9 mouse cellular contexts compared by ENCODE assay signal in the genomic region with DNA sequence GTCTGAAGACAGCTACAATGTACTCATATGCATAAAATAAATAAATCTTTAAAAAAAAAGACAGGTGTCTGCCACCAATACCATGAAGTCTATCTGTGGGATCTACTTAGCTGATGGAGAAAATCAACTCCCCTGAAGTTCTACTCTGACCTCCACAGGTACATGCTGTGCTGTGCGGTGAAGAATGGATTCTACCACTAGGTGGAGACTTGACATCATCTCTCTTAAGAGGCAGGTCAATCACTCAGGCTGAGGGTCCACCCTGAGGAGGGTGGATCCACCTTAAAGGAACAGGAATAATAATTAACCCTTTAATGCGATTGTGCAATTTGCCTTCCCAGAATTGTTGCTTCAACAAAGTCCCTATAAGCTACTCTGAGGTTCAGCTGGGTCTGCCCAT. TPM values are rescaled to one million over a fixed set of nuclear protein-coding genes. Genes with fewer than 3 reads are reported as not detected.
A peak's percentile ranks its signal among the peaks of the same experiment; 100 is the strongest.
DNase-seq lines count a peak whose midpoint lies in the region; ATAC-seq lines count a peak whose summit lies in the region.
"Had no signal": no experiment of that assay in that cellular context is flagged by ENCODE, and none has a peak within 500 bp of the region (broad histone marks: within the 10 kb centered on the region; RNA-seq: fewer than 3 reads in every experiment).

No protein-coding gene starts in this region.

- peak; percentile 13 to 40 for DNase-seq in heart, postnatal 14 days
- DNase-seq in heart, embryonic 10.5 days (ENCODE audit: low spot score) = no peak
- DNase-seq in MEL-GATA-1-ER (ENCODE audit: extremely low read depth, low read depth) = peak; percentile 46
- DNase-seq in kidney, adult 11 months = peak; percentile 41
- DNase-seq in urinary bladder, adult 2 months (ENCODE audit: low spot score) = no peak
- no peak for DNase-seq in layer of hippocampus, postnatal 10 days (ENCODE audit: low spot score in 2 of 2)

- H3K4me1 ChIP-seq in heart, embryonic 10.5 days = no peaks in the 10 kb centered on the region
- H3K4me1 ChIP-seq: embryonic facial prominence, embryonic 12.5 days had no signal

- intact Hi-C loops in heart, postnatal 14 days (cut with DNase I) = loop anchor here (5.0 kb wide), 1 partner anchor 61 kb away; a partner anchor contains a TSS

- H3K36me3 ChIP-seq in heart, embryonic 10.5 days = no peaks in the 10 kb centered on the region
- H3K36me3 ChIP-seq: embryonic facial prominence, embryonic 12.5 days had no signal

- no peak overlapping the region for H3K27ac ChIP-seq in heart, embryonic 10.5 days
- H3K27ac ChIP-seq: embryonic facial prominence, embryonic 12.5 days had no signal

- 17% methylated on average over 2 of the region's 2 CpGs for WGBS in heart, embryonic 10.5 days

- ATAC-seq in megakaryocyte-erythroid progenitor cell, adult 5-6 weeks (replicated peaks; ENCODE audit: low FRiP score, low TSS enrichment, poor library complexity, severe bottlenecking) = peak; percentile 88
- ATAC-seq in erythroid progenitor cell, adult 5-6 weeks (replicated peaks; ENCODE audit: low FRiP score, poor library complexity, severe bottlenecking) = no peak

- H3K27me3 ChIP-seq in heart, embryonic 10.5 days (ENCODE audit: insufficient read depth, poor library complexity, severe bottlenecking) = no peaks in the 10 kb centered on the region
- H3K27me3 ChIP-seq: embryonic facial prominence, embryonic 12.5 days had no signal

- no peaks in the 10 kb centered on the region for H3K9me3 ChIP-seq in heart, embryonic 10.5 days
- H3K9me3 ChIP-seq: embryonic facial prominence, embryonic 12.5 days had no signal

- no peak overlapping the region for H3K4me3 ChIP-seq in heart, embryonic 10.5 days
- H3K4me3 ChIP-seq: embryonic facial prominence, embryonic 12.5 days had no signal

RNA-seq across cellular contexts. Expression of a gene that starts 9.2 kb away (rescaled TPM):
- total RNA-seq in heart, postnatal 14 days (2021) = under 1 TPM; 0.19 to 0.34 TPM
- polyA plus RNA-seq in heart, embryonic 10.5 days (2016; fragmentation: Nextera tagmentation; extraction: Ambion mirVana) = 0.16 and 0.27 TPM in 2 replicates
- total RNA-seq in megakaryocyte-erythroid progenitor cell, adult 5-6 weeks (2014; fragmentation: Nextera tagmentation) = not detected in 2 replicates
- total RNA-seq in megakaryocyte-erythroid progenitor cell, adult 5-6 weeks (2017) = not detected in 2 replicates
- 0.43 and 0.44 TPM in 2 replicates for polyA plus RNA-seq in urinary bladder, adult 2 months (2012; rRNA removed)
- not detected in 2 replicates for total RNA-seq in erythroid progenitor cell, adult 5-6 weeks (2015; ENCODE audit: low replicate concordance)
- not detected in 2 replicates for total RNA-seq in erythroid progenitor cell, adult 5-6 weeks (2017; ENCODE audit: low replicate concordance)
- total RNA-seq in layer of hippocampus, postnatal 10 days (2021) = 1 to 10 TPM in 1 of 2 experiments, under 1 TPM in 1; 0.74 to 1.2 TPM

RNA-seq across cellular contexts. Expression of a gene that starts 10.4 kb away (rescaled TPM):
- 1,000 to 10,000 TPM; 1,807 to 1,867 TPM for total RNA-seq in heart, postnatal 14 days (2021)
- polyA plus RNA-seq in heart, embryonic 10.5 days (2016; fragmentation: Nextera tagmentation; extraction: Ambion mirVana) = 486 and 602 TPM in 2 replicates
- 427 and 468 TPM in 2 replicates for total RNA-seq in megakaryocyte-erythroid progenitor cell, adult 5-6 weeks (2014; fragmentation: Nextera tagmentation)
- 170 and 216 TPM in 2 replicates for total RNA-seq in megakaryocyte-erythroid progenitor cell, adult 5-6 weeks (2017)
- 262 and 303 TPM in 2 replicates for polyA plus RNA-seq in urinary bladder, adult 2 months (2012; rRNA removed)
- 127 and 193 TPM in 2 replicates for total RNA-seq in erythroid progenitor cell, adult 5-6 weeks (2015; ENCODE audit: low replicate concordance)
- total RNA-seq in erythroid progenitor cell, adult 5-6 weeks (2017; ENCODE audit: low replicate concordance) = 80.0 and 93.3 TPM in 2 replicates
- total RNA-seq in layer of hippocampus, postnatal 10 days (2021) = 100 to 1,000 TPM; 531 to 596 TPM

RNA-seq across cellular contexts. Expression of a gene that starts 22.9 kb away (rescaled TPM):
- 10 to 100 TPM; 15.1 to 16.9 TPM for total RNA-seq in heart, postnatal 14 days (2021)
- polyA plus RNA-seq in heart, embryonic 10.5 days (2016; fragmentation: Nextera tagmentation; extraction: Ambion mirVana) = 19.4 and 34.5 TPM in 2 replicates
- 17.6 and 26.3 TPM in 2 replicates for total RNA-seq in megakaryocyte-erythroid progenitor cell, adult 5-6 weeks (2014; fragmentation: Nextera tagmentation)
- 38.1 and 45.9 TPM in 2 replicates for total RNA-seq in megakaryocyte-erythroid progenitor cell, adult 5-6 weeks (2017)
- polyA plus RNA-seq in urinary bladder, adult 2 months (2012; rRNA removed) = 23.2 and 25.4 TPM in 2 replicates
- total RNA-seq in erythroid progenitor cell, adult 5-6 weeks (2015; ENCODE audit: low replicate concordance) = 9.4 and 17.2 TPM in 2 replicates
- 10.0 and 10.8 TPM in 2 replicates for total RNA-seq in erythroid progenitor cell, adult 5-6 weeks (2017; ENCODE audit: low replicate concordance)
- total RNA-seq in layer of hippocampus, postnatal 10 days (2021) = 10 to 100 TPM; 34.4 to 42.6 TPM

RNA-seq across cellular contexts. Expression of a gene that starts 23.0 kb away (rescaled TPM):
- 10 to 100 TPM; 22.5 to 26.5 TPM for total RNA-seq in heart, postnatal 14 days (2021)
- 90.1 and 121 TPM in 2 replicates for polyA plus RNA-seq in heart, embryonic 10.5 days (2016; fragmentation: Nextera tagmentation; extraction: Ambion mirVana)
- 53.7 and 61.4 TPM in 2 replicates for total RNA-seq in megakaryocyte-erythroid progenitor cell, adult 5-6 weeks (2014; fragmentation: Nextera tagmentation)
- 125 and 128 TPM in 2 replicates for total RNA-seq in megakaryocyte-erythroid progenitor cell, adult 5-6 weeks (2017)
- polyA plus RNA-seq in urinary bladder, adult 2 months (2012; rRNA removed) = 43.2 and 43.7 TPM in 2 replicates
- 14.3 and 23.4 TPM in 2 replicates for total RNA-seq in erythroid progenitor cell, adult 5-6 weeks (2015; ENCODE audit: low replicate concordance)
- 13.5 and 19.8 TPM in 2 replicates for total RNA-seq in erythroid progenitor cell, adult 5-6 weeks (2017; ENCODE audit: low replicate concordance)
- total RNA-seq in layer of hippocampus, postnatal 10 days (2021) = 10 to 100 TPM; 59.7 to 59.9 TPM

RNA-seq across cellular contexts. Expression of a gene that starts 38.3 kb away (rescaled TPM):
- 10 to 100 TPM; 30.4 to 34.1 TPM for total RNA-seq in heart, postnatal 14 days (2021)
- polyA plus RNA-seq in heart, embryonic 10.5 days (2016; fragmentation: Nextera tagmentation; extraction: Ambion mirVana) = 40.7 and 56.4 TPM in 2 replicates
- 117 and 166 TPM in 2 replicates for total RNA-seq in megakaryocyte-erythroid progenitor cell, adult 5-6 weeks (2014; fragmentation: Nextera tagmentation)
- 21.2 and 47.8 TPM in 2 replicates for total RNA-seq in megakaryocyte-erythroid progenitor cell, adult 5-6 weeks (2017)
- 23.5 and 42.6 TPM in 2 replicates for polyA plus RNA-seq in urinary bladder, adult 2 months (2012; rRNA removed)
- 109 and 150 TPM in 2 replicates for total RNA-seq in erythroid progenitor cell, adult 5-6 weeks (2015; ENCODE audit: low replicate concordance)
- 47.9 and 91.2 TPM in 2 replicates for total RNA-seq in erythroid progenitor cell, adult 5-6 weeks (2017; ENCODE audit: low replicate concordance)
- 10 to 100 TPM; 54.5 to 57.5 TPM for total RNA-seq in layer of hippocampus, postnatal 10 days (2021)

Comparison
In these comparisons a context has a peak if more than half of its experiments do, and no peak if none do; other contexts are left out.
1. DNase-seq: peak in heart, postnatal 14 days (2 of 2), MEL-GATA-1-ER (single experiment) and kidney, adult 11 months (single experiment); none in heart, embryonic 10.5 days (single experiment), urinary bladder, adult 2 months (single experiment) and layer of hippocampus, postnatal 10 days (0 of 2).